Mouse (Mus musculus): ENCODE measurements around the gene Gstm1.
"Not testable (repeated sequence)": the region's sequence is repeated elsewhere in the genome, so short reads cannot be mapped to it uniquely, and the experiment has no call there.

Gstm1 gene

GRCm38 (mm10) chr3:108017473-108018189 is at the start of gene Gstm1:
TSS of gene Gstm1 (minus strand) at chr3:108017973.
- DNase-seq (ENCODE audit: low spot score): peak; percentile 97

- no peak for DNase-seq (ENCODE audit: low spot score)
Observed at GRCm38 (mm10) chr3:108067370-108067934, 49.7 kb upstream of the Gstm1 start.

GRCm38 (mm10) chr3:108065551-108065950 is 47.8 kb upstream of the Gstm1 start:
- DNase-seq (ENCODE audit: low spot score): no peak

GRCm38 (mm10) chr3:108064672-108065071 is 46.9 kb upstream of the Gstm1 start:
- DNase-seq (ENCODE audit: low spot score): no peak

DNA sequence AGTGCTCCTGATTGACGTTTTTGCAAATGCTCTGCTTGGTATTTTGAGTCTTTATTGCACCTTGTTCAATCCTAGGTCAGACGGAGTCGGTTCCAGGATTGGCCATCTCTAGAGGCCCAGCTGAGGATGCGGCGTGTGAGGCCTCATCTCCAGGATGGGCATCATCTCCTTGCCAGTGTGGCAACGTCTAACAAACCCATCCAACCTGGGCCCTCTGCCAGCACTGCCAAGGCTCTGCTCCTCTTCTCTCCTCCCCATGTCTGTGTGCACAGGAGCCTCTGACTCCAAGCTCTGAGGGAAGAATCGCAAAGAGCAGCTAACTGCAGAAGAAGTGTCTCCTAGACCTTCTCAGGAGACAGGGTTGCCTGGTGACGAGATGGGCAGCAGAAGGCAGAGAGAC is 44.9 kb upstream of the Gstm1 start:
- DNase-seq (ENCODE audit: low spot score): no peak

- DNase-seq (ENCODE audit: low spot score): peak; percentile 61
Observed at GRCm38 (mm10) chr3:108061420-108061819, 43.6 kb upstream of the Gstm1 start.

DNA sequence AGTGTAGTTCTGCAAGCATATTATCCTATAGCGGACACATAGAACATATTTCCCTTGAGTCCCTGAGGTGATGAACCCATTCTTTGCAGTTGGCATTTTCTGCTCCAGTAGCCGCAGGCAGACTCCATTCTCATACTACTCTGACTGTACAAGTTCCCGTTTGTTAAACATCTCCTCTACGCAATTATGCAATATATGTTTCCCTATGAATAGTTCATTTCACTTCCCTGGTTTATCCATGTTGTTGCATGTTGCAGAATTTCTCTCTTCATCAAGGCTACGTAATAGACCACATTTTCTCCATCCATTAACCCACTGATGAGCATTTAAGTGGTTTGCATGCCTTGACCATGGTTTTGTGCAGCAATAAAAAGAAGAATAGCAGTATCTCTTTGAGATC is 32.7 kb upstream of the Gstm1 start:
- DNase-seq (ENCODE audit: low spot score): no peak

- no peak for DNase-seq (ENCODE audit: low spot score)
Observed at GRCm38 (mm10) chr3:108048306-108048705, 30.5 kb upstream of the Gstm1 start.

- no peak for DNase-seq (ENCODE audit: low spot score)
Observed at GRCm38 (mm10) chr3:108046944-108047655, 29.3 kb upstream of the Gstm1 start.

DNA sequence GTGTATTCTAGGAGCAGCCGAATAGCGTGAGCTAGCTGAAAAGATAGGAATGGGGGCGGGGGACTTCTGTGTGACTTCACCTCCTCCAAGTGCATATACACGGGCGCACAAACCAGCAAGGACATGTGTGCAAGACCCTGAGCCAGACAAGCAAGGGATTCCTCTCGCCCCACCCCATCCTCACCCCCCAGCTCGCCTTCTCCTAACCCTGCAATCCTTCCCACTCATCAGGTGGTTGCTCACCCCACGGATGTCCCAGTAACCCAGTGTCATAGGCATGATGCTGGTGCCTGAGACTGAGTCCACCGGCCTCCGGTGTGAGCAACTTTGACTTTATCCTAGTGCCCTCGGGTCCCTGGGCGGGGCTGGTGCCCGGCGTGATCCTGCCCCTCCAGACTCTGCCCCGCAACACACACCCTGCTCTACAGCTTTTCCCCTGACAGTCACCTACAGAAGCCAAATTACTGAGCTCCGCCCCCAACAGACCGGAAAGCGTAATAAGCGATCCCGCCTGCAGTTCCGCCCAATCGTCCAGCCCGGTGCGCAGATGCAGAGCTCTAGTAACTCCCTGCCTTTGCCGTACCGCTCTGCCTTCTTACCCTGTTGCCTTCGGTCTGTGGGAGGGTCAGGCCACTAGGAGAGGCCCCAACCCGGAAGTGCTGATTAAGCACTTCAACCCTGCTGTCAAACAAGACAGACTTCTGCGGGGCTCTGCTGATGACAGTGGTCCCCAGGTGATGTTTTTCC is 26.8 kb upstream of the Gstm1 start, which contains the start of gene Gstm4:
Gene Gstm4, minus strand, starts transcription at position 501 of the 747 bp plus-strand sequence.
- DNase-seq (ENCODE audit: low spot score): peak; percentile 92

DNA sequence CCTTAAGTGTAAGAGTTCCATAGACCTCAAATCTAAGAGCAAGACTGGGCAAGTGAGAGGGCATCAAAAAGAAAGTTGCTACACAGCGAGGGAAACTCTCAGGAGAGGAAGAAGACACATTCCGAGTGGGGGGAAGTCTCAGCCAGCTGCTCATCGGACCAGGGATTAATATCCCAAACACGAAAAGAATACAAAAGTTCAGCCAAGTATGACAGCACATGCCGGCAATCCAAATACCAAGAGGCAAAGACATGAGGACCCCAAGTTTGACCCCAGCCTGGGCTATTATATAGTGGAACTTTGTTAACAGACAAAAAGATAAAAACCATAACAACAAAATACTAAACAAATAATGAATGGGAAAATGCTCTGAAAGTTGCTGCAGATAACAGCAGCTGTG is 15.4 kb upstream of the Gstm1 start:
- DNase-seq (ENCODE audit: low spot score): peak; percentile 49

- peak; percentile 73 for DNase-seq (ENCODE audit: low spot score)
Observed at GRCm38 (mm10) chr3:108032113-108032512, 14.3 kb upstream of the Gstm1 start.

- no peak for DNase-seq (ENCODE audit: low spot score)
Observed at GRCm38 (mm10) chr3:108028641-108029365, 11.0 kb upstream of the Gstm1 start.

- no peak for DNase-seq (ENCODE audit: low spot score)
Observed at GRCm38 (mm10) chr3:108026597-108026996, 8.8 kb upstream of the Gstm1 start.

DNA sequence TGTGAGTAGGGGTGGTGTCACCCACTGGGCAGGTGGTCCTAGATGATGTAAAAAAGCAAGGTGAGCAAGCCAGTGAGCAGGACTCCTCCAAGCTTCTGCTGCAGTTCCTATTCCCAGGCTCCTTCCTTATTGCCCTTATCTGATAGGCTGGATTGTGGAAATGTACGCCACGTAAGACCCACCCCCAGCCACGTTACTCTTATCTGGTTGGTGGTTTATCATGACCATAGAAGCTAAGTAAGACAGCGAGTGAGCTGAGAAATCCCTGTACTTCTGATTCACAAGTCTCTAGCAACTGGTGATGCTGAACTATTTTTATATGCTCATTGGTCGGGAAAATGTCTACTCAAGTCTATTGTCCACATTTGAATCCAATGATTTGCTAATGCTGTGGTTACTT is 8.3 kb upstream of the Gstm1 start:
- DNase-seq (ENCODE audit: low spot score): no peak

DNA sequence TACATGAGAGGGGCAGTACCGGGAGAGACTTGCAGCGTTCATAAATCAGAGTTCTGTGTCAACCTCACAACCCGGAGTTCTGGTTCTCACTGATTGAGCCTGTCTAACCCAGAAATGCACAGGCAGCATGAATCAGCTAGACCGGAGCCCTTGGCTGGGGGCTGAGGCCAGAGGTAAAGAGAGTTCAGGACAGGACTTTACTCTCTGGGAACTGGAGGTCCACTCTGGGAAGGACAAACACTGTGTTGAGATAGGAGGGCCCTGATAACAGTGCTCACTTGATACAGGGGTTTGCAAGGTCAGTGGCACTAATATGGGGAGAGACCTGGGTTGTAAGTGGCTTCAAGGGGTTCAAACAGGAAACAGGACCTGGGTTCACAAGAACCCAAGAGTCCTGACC is 7.5 kb upstream of the Gstm1 start:
- peak; percentile 49 for DNase-seq (ENCODE audit: low spot score)

DNA sequence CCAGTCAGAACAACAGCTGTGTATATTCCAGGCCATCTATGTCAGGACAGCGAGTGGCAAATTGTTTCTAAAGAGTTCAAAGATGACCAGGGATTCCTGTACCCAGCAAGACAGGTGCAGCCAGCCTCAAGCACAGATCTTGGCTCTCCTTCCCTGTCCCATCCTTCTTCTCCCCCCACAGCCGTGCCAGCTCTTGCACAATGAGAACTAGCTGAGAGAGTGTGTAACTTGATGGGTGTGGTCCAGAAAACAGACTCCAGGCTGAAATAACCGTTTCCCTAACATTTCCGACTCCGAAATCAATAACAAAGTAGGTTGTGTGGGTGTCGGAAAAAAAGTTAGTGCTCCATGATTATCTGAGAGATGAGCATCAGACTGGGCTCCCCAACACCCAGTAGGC is 4.9 kb upstream of the Gstm1 start:
- DNase-seq (ENCODE audit: low spot score): peak; percentile 72

DNA sequence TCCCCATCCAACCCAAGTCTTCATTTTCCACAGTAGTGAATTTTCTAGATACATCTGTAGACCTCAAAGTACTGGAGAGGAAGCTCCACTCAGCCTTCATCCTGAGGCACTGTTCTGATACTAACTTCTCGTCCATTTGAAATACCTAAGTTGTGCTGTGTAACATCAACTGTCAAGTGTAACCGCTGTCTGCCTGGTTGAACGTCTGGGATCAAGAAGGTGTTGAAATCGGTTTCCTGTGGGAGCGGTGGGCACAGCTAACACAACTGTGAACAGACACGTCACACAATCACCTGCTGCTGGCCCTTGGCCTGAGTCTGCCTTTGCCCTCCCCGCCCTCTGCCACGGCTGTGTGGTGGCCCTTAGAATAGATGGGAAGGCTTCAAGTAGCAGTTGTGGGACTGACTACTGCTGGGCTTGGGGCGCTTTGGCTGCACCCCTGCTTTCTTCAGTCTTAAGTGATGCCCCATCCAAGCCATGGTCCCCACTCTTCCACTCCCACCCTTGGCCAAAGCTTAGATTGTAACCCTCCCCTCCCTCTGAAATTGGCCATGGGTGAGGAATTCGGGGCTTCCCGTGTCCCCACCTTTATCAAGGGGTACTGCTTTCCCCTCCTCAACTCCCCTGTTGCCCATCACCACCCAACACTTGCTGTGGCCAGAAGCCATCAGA is 2.7 kb upstream of the Gstm1 start:
- not testable (repeated sequence) for DNase-seq (ENCODE audit: low spot score)

DNA sequence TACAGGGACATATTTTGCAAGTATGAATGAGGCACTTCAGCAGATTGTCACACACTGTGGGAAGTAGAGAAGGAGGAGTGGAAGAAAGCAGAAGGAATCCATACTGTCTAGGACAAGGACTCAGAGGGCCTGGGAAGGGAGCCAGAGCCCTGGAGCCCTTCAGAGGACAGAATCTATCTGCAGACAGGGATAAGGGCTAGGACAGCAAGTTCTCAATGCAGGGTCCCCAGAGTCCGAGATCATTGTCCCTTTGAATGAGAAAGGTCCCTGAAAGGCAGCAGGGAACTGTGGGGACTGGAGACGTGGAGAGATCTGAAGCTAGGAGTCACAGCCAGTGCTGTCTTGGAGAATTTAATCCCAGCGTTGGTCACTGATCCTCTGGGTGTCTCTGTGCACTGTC is 1.5 kb upstream of the Gstm1 start:
- not testable (repeated sequence) for DNase-seq (ENCODE audit: low spot score)

DNA sequence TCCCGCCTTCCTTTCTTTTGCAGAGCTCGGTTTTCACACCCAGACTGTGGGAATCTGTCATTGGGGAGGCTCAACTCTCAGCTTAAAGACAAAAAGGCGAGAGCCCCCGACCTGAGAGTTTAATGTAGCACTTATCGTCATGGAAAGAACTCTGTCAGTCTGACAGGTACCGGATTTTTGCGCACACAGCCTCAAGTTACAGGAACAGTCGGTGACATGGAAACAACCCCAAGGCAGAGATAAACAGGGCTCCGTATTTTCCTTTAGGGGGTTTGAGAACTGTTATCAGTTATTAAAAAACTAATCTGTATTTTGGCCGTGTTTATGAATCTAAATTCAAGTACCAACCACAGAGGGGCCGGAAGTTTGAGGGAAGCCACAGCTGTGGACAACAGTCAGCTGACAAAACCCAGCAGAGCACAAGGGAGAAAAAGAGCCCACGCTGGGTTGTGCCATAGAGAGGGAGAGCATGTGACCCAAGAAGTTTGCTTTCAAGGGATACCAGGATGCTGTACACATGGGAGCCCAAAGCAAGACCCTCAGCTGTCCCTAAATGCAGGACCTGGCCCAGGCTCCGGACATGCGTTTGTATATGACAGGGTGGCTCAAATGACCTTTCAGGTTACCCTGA is 532 bp upstream of the Gstm1 start:
- no peak for DNase-seq (ENCODE audit: low spot score)

DNA sequence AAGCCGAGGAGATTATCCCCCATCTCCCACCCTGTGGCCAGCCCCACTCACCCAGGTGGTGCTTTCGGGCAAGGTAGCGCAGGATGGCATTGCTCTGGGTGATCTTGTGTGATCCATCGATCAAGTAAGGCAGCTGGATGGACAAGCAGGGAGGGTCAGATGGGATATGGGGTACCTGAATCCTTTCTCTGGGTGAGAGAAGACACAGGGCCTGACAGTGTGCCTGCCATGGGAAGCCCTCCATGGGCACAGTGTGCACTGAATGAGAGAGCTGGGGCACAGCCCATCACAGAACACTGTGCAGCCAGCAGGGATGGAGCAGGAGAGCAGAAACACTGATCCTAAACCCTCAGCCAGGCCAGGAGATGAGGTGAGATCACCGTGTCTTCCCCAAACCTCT is 1.3 kb downstream of the Gstm1 start:
- DNase-seq (ENCODE audit: low spot score): not testable (repeated sequence)

Measured in urinary bladder, postnatal 14 days (tissue).